Mouse (Mus musculus) thymus, adult 2 months (tissue): ENCODE measurements at regions not wholly inside any gene's neighbourhood (a gene's known extent, or its start where the extent isn't known, plus 50 kb on each side); places are given as distances from the start of the nearest gene placed in this dataset.

Experiments used
- CTCF ChIP-seq: fragments of 200-500 bp; IDR thresholded peaks from 2 replicates; pipeline ENCODE4 v1.5.1; 2012; ENCODE audit warnings: mild to moderate bottlenecking, control low read depth, low read length, moderate library complexity, borderline replicate concordance; ENCODE audit not compliant: control insufficient read depth, poor library complexity, insufficient read depth; ENCODE audit errors: extremely low read depth
- POLR2A ChIP-seq: fragments of 200-500 bp; IDR thresholded peaks from 2 replicates; pipeline ENCODE4 v1.6.1; 2012; ENCODE audit warnings: mild to moderate bottlenecking, low read length, control low read depth, moderate library complexity; ENCODE audit not compliant: control insufficient read depth, poor library complexity, insufficient read depth; ENCODE audit errors: extremely low read depth

- no peak for TF ChIP-seq POLR2A
- no peak for TF ChIP-seq CTCF
These were observed 55.9 kb upstream of the Zfp280d start for GRCm38 (mm10) chr9:72218736-72219135.
